Mouse (Mus musculus) ES-E14 (cell line): ENCODE results near the gene Rap1gap.

Experiments used
- CHD2 ChIP-seq: IDR thresholded peaks from 2 replicates; pipeline ENCODE4 v1.6.1; 2014; ENCODE audit warnings: mild to moderate bottlenecking, low read depth, low read length, inconsistent platforms
- HCFC1 ChIP-seq: IDR thresholded peaks from 2 replicates; pipeline ENCODE4 v1.6.1; 2012; ENCODE audit warnings: low read length, inconsistent platforms, borderline replicate concordance; ENCODE audit not compliant: insufficient read depth
- ZNF384 ChIP-seq: IDR thresholded peaks from 2 replicates; pipeline ENCODE4 v1.6.1; 2012; ENCODE audit warnings: low read depth, low read length, inconsistent platforms

DNA sequence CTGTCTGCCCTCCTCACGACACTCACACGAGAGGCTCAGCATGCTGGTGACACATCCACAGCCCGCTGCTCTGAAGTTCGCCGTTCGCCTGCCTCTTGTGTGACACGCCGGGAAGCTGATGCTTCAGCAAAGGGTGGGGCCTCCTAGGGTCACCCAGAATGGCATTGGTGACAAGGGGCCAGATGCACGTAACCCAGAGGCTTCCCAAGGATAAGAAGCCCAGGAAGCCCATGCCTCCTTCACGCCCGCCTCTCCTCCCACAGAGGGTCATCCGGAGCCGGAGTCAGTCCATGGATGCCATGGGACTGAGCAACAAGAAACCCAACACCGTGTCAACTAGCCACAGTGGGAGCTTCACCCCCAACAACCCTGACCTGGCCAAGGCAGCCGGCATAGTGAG lies 57.0 kb downstream of the Rap1gap start:
- TF ChIP-seq ZNF384 (no peak), CHD2 (no peak), HCFC1 (no peak)
